Mouse (Mus musculus) frontal cortex, adult 2 months (tissue): Measurements from ENCODE around the gene Slc17a4. TPM values are rescaled to one million over a fixed set of nuclear protein-coding genes. Genes with fewer than 3 reads are reported as not detected.

ENCODE experiments used
- DNase-seq, 2 experiments: peaks; one replicate each; pipeline ENCODE4 v3.0.0; 2022; ENCODE audit warnings: low spot score in 1 of 2; ENCODE audit errors: extremely low spot score in 1 of 2
- polyA plus RNA-seq: library from polyadenylated mRNA; depleted of rRNA; stranded (reverse); fragments of >200 nt; gene quantifications from 2 replicates; pipeline ENCODE4 v1.2.3, GENCODE M21; 2012; rRNA removed

The Slc17a4 gene
- not detected in 2 replicates for polyA plus RNA-seq

- DNase-seq, result no peak
Measured at GRCm38 (mm10) chr13:23914376-23915167, at the start of gene Slc17a4. Gene Slc17a4 (minus strand): TSS chr13:23915009.

- DNase-seq, result no peak
Measured at GRCm38 (mm10) chr13:23959776-23960175, 45.0 kb upstream of the Slc17a4 start.

GRCm38 (mm10) chr13:23950928-23951327, 36.1 kb upstream of the Slc17a4 start:
- no peak for DNase-seq

- no peak for DNase-seq
Measured at GRCm38 (mm10) chr13:23949484-23950246, 34.9 kb upstream of the Slc17a4 start.

GRCm38 (mm10) chr13:23946254-23946653, 31.4 kb upstream of the Slc17a4 start:
- DNase-seq, result no peak

- no peak for DNase-seq
Measured at GRCm38 (mm10) chr13:23942861-23943260, 28.1 kb upstream of the Slc17a4 start.

GRCm38 (mm10) chr13:23940291-23940690, 25.5 kb upstream of the Slc17a4 start:
- DNase-seq, result no peak

- DNase-seq, result peak in 1 of 2 experiments; percentile 53
Measured at GRCm38 (mm10) chr13:23938699-23939098, 23.9 kb upstream of the Slc17a4 start.

GRCm38 (mm10) chr13:23934211-23934520, 19.4 kb upstream of the Slc17a4 start, which contains the start of gene Hist1h2aa:
Gene Hist1h2aa (plus strand): TSS chr13:23934462.
- DNase-seq, result no peak

GRCm38 (mm10) chr13:23933421-23934210, 18.8 kb upstream of the Slc17a4 start, which contains the start of gene Hist1h2ba:
Gene Hist1h2ba (minus strand): TSS chr13:23934156.
- DNase-seq, result no peak

- no peak for DNase-seq
Measured at GRCm38 (mm10) chr13:23930904-23931303, 16.1 kb upstream of the Slc17a4 start.

GRCm38 (mm10) chr13:23930461-23930860, 15.7 kb upstream of the Slc17a4 start:
- DNase-seq, result no peak

- DNase-seq, result no peak
Measured at GRCm38 (mm10) chr13:23928637-23929036, 13.8 kb upstream of the Slc17a4 start.

- no peak for DNase-seq
Measured at GRCm38 (mm10) chr13:23925792-23926191, 11.0 kb upstream of the Slc17a4 start.

GRCm38 (mm10) chr13:23917674-23918073, 2.9 kb upstream of the Slc17a4 start:
- no peak for DNase-seq

- no peak for DNase-seq
Measured at GRCm38 (mm10) chr13:23916132-23916531, 1.3 kb upstream of the Slc17a4 start.

GRCm38 (mm10) chr13:23913791-23914306, 960 bp downstream of the Slc17a4 start:
- DNase-seq, result no peak

GRCm38 (mm10) chr13:23911335-23911734, 3.5 kb downstream of the Slc17a4 start:
- no peak for DNase-seq

- no peak for DNase-seq
Measured at GRCm38 (mm10) chr13:23910121-23910520, 4.7 kb downstream of the Slc17a4 start.

- DNase-seq, result no peak
Measured at GRCm38 (mm10) chr13:23906906-23907305, 7.9 kb downstream of the Slc17a4 start.

- no peak for DNase-seq
Measured at GRCm38 (mm10) chr13:23898242-23898641, 16.6 kb downstream of the Slc17a4 start.
